Mouse (Mus musculus): ENCODE data around the gene Gm884. TPM values are rescaled to one million over a fixed set of nuclear protein-coding genes. Genes with fewer than 3 reads are reported as not detected.

Gene Gm884
- polyA plus RNA-seq (2012; rRNA removed): not detected in 2 replicates

GRCm38 (mm10) chr11:103621040-103621439 lies at the start of gene Gm884:
Gm884 (minus strand) TSS chr11:103621140.

DNA sequence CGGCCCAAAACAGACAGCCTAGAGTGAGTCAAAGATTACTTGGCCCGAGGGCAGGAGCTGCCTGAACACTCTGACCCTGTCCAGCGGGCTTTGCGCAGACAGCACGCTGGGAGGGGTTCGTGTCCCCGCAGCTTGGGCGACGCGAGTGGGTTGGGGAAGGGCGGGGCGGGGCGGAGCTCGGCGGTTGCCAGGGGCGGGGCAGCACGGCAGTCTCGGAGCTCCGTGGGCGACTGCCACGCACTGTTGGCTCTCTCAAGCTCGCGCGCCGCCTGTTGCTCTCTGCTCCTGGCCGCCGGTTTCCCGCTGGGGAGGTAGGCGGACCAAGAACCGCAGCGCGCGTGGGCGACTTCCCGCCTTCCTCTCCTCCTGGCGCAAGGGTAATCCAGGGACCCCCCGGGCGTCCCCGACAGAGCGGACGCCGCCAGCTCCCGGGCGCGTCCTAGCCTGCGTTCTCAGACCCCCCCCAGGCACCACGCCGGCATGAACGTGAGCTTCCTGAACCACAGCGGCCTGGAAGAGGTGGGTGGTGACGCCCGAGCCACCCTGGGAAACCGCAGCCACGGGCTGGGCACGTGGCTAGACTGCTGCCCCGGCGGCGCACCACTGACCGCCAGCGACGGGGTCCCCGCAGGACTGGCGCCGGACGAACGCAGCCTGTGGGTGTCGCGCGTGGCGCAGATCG lies 28.5 kb upstream of the Gm884 start, which contains the start of gene Rprml:
Gene Rprml (plus strand): TSS at position 270 of the 682 bp plus-strand sequence.

DNA sequence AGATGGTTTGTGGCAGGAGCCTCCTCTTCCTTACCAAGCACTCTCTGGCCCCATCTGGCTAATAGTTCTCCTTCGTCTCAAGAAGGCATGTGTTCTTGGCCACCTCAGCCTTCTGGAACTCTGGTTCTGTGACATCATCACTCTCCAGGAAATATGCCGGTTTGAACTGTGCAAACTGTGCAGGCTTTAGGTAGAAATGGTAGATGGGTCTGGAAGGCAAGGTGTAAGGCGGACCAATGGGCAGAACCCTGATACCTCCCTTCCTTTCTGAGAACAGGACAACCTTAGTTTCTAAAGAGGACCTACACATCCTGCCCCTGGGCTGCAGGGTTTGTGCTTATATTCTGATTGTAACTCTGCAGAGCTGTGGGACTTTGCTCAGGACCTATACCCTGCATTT lies 17.9 kb upstream of the Gm884 start, which contains the start of gene Lyzl6:
Gene Lyzl6 (minus strand): TSS at position 101 of the 400 bp plus-strand sequence.

DNA sequence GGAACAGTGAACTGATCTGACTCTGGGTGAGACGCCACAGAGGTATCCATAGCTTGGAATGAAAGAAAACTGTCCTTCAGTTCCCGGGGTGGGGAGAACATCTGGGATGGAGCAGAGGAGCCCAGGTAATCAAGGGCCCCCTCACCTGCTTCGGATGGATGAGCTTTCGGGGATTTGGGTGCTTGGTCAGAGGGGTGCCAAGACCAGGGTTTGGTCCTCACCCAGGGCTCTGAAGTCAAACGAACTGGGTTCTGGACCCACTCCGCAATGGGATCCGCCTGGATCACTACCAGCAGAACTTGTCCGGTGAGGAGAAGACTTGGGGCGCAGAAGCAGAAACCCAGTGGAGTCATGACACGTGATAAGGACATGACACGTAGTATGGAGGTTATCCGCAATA lies 116.4 kb downstream of the Gm884 start, which contains the start of gene Lrrc37a:
Gene Lrrc37a (minus strand): TSS at position 101 of the 400 bp plus-strand sequence.

Other genes starting within 250 kb of the Gm884 start
- 4.3 and 4.5 TPM in 2 replicates for gene Plekhm1, start 208.5 kb downstream of the Gm884 start, polyA plus RNA-seq (2012; rRNA removed)
- not detected in 2 replicates for gene Lrrc37a, start 116.5 kb downstream of the Gm884 start, polyA plus RNA-seq (2012; rRNA removed)
- gene Lyzl6, start 17.8 kb upstream of the Gm884 start, polyA plus RNA-seq (2012; rRNA removed): not detected in 2 replicates
- gene Rprml, start 28.4 kb upstream of the Gm884 start, polyA plus RNA-seq (2012; rRNA removed): 0.05 TPM in 1 of 2 replicates, not detected in the other
- gene Gosr2, start 76.8 kb upstream of the Gm884 start, polyA plus RNA-seq (2012; rRNA removed): 28.7 and 30.2 TPM in 2 replicates
- 0.08 and 0.15 TPM in 2 replicates for gene Wnt9b, start 128.7 kb upstream of the Gm884 start, polyA plus RNA-seq (2012; rRNA removed)
- not detected in 2 replicates for gene Wnt3, start 153.0 kb upstream of the Gm884 start, polyA plus RNA-seq (2012; rRNA removed)

Data from liver, embryonic 18 days (tissue).